Mouse (Mus musculus): ENCODE measurements around the gene Met.

The Met gene

GRCm38 (mm10) chr6:17612652-17613051, 149.1 kb downstream of the Met start:
- no peak for DNase-seq

GRCm38 (mm10) chr6:17620823-17621222, 157.2 kb downstream of the Met start:
- no peak for DNase-seq

GRCm38 (mm10) chr6:17621436-17621835, 157.8 kb downstream of the Met start:
- DNase-seq, result no peak

Data from cerebellum, adult 11 months (tissue).